Mouse (Mus musculus) CH12.LX (cell line): Measurements from ENCODE around the gene Pick1. TPM values are rescaled to one million over a fixed set of nuclear protein-coding genes. Genes with fewer than 3 reads are reported as not detected.

ENCODE experiments used
- DNase-seq: peaks from one replicate; pipeline ENCODE4 v3.0.0-alpha.2; 2013; ENCODE audit errors: extremely low read depth
- H3K27ac ChIP-seq: 2 replicates; pipeline ENCODE4 v1.5.1; 2012; ENCODE audit warnings: low read depth, mild to moderate bottlenecking, control low read depth, moderate library complexity; ENCODE audit not compliant: insufficient read depth
- H3K27me3 ChIP-seq: replicated peaks from 2 replicates; pipeline ENCODE3; 2012; ENCODE audit warnings: inconsistent platforms
- H3K36me3 ChIP-seq, 2 experiments: replicated peaks in 1 of 2; 2 replicates each; pipeline versions ENCODE3 to v1.6.1; 2012; ENCODE audit warnings: inconsistent platforms in 1 of 2, low read length in 1 of 2, mild to moderate bottlenecking in 1 of 2, mixed read lengths in 1 of 2, moderate library complexity in 1 of 2; ENCODE audit not compliant: control insufficient read depth in 1 of 2, insufficient read depth in 1 of 2
- H3K4me1 ChIP-seq, 2 experiments: 2 replicates each; pipeline ENCODE4 v1.6.1; 2012; ENCODE audit warnings: inconsistent platforms in 1 of 2, moderate library complexity in 1 of 2; ENCODE audit not compliant: insufficient read depth in 2 of 2, control insufficient read depth in 1 of 2
- H3K4me2 ChIP-seq: 2 replicates; pipeline ENCODE4 v1.6.1; 2012; ENCODE audit warnings: low read depth, mild to moderate bottlenecking, control low read depth; ENCODE audit not compliant: poor library complexity, insufficient read depth, severe bottlenecking
- H3K4me3 ChIP-seq, 3 experiments: fragments of 150-350 bp in 1 of 3; sonication (generic) in 1 of 3; replicated peaks in 1 of 3; 2 replicates each; pipeline versions ENCODE3 to v1.5.1; 2011 to 2012; ENCODE audit warnings: low read depth in 2 of 3, low read length in 2 of 3, mild to moderate bottlenecking in 2 of 3, moderate library complexity in 2 of 3, control low read depth in 1 of 3, improper control_type of control experiment in 1 of 3, inconsistent platforms in 1 of 3, mixed read lengths in 1 of 3; ENCODE audit not compliant: poor library complexity in 1 of 3
- H3K79me2 ChIP-seq: replicated peaks from 2 replicates; pipeline ENCODE4 v1.6.1; 2012; ENCODE audit warnings: mild to moderate bottlenecking, moderate library complexity; ENCODE audit not compliant: control insufficient read depth, poor library complexity, insufficient read depth, severe bottlenecking; ENCODE audit errors: extremely low read depth
- H3K9ac ChIP-seq: 2 replicates; pipeline ENCODE4 v1.6.1; 2012; ENCODE audit warnings: low read depth, mild to moderate bottlenecking, control low read depth, moderate library complexity; ENCODE audit not compliant: insufficient read depth
- H3K9me3 ChIP-seq: replicated peaks from 2 replicates; pipeline ENCODE3; 2012; ENCODE audit warnings: low read length, inconsistent platforms, mixed read lengths
- CHD1 ChIP-seq: IDR thresholded peaks from 2 replicates; pipeline ENCODE4 v1.6.1; 2012; ENCODE audit warnings: low read depth, low read length, improper control_type of control experiment, inconsistent platforms
- CHD2 ChIP-seq: IDR thresholded peaks from 2 replicates; pipeline ENCODE4 v1.6.1; 2011; ENCODE audit warnings: low read length, improper control_type of control experiment
- CTCF ChIP-seq, 2 experiments: IDR thresholded peaks in 1 of 2; conservative IDR thresholded peaks in 1 of 2; 2 replicates each; pipeline ENCODE4 v1.5.1; 2011 to 2012; ENCODE audit warnings: low read depth in 2 of 2, low read length in 2 of 2, improper control_type of control experiment in 1 of 2, inconsistent platforms in 1 of 2, mild to moderate bottlenecking in 1 of 2, moderate library complexity in 1 of 2
- E2F4 ChIP-seq: IDR thresholded peaks from 2 replicates; pipeline ENCODE4 v1.6.1; 2011; ENCODE audit warnings: low read depth, low read length, improper control_type of control experiment; ENCODE audit not compliant: insufficient replicate concordance
- ELF1 ChIP-seq: IDR thresholded peaks from 2 replicates; pipeline ENCODE4 v1.6.1; 2014; ENCODE audit warnings: low read depth, mild to moderate bottlenecking, inconsistent platforms, low read length, improper control_type of control experiment
- HCFC1 ChIP-seq: IDR thresholded peaks from 2 replicates; pipeline ENCODE4 v1.6.1; 2012; ENCODE audit warnings: low read depth, mild to moderate bottlenecking, inconsistent platforms, low read length, improper control_type of control experiment
- IRF4 ChIP-seq: IDR thresholded peaks from 2 replicates; pipeline ENCODE4 v1.6.1; 2014; ENCODE audit warnings: low read depth, mild to moderate bottlenecking, inconsistent platforms, low read length, improper control_type of control experiment
- JUN ChIP-seq: IDR thresholded peaks from 2 replicates; pipeline ENCODE4 v1.6.1; 2011; ENCODE audit warnings: low read depth, mild to moderate bottlenecking, low read length, improper control_type of control experiment, moderate library complexity; ENCODE audit not compliant: insufficient read depth
- KAT2A ChIP-seq: IDR thresholded peaks from 2 replicates; pipeline ENCODE4 v1.6.1; 2012; ENCODE audit warnings: low read length, improper control_type of control experiment, inconsistent platforms; ENCODE audit not compliant: insufficient replicate concordance
- MAFK ChIP-seq: IDR thresholded peaks from 2 replicates; pipeline ENCODE4 v1.6.1; 2011; ENCODE audit warnings: low read length, improper control_type of control experiment; ENCODE audit not compliant: insufficient replicate concordance
- MAX ChIP-seq: IDR thresholded peaks from 2 replicates; pipeline ENCODE4 v1.6.1; 2011; ENCODE audit warnings: low read length, improper control_type of control experiment
- MEF2A ChIP-seq: IDR thresholded peaks from 2 replicates; pipeline ENCODE4 v1.6.1; 2014; ENCODE audit warnings: low read depth, mild to moderate bottlenecking, inconsistent platforms, low read length, improper control_type of control experiment, borderline replicate concordance
- MXI1 ChIP-seq: IDR thresholded peaks from 2 replicates; pipeline ENCODE4 v1.6.1; 2011; ENCODE audit warnings: mild to moderate bottlenecking, low read depth, low read length, improper control_type of control experiment
- MYC ChIP-seq: IDR thresholded peaks from 2 replicates; pipeline ENCODE4 v1.6.1; 2011; ENCODE audit warnings: low read depth, mild to moderate bottlenecking, improper control_type of control experiment, low read length
- NELFE ChIP-seq: IDR thresholded peaks from 2 replicates; pipeline ENCODE4 v1.6.1; 2011; ENCODE audit warnings: low read depth, low read length, improper control_type of control experiment
- NRF1 ChIP-seq: IDR thresholded peaks from 2 replicates; pipeline ENCODE4 v1.6.1; 2014; ENCODE audit warnings: low read depth, mild to moderate bottlenecking, inconsistent platforms, low read length, improper control_type of control experiment, moderate library complexity
- PAX5 ChIP-seq: IDR thresholded peaks from 2 replicates; pipeline ENCODE4 v1.6.1; 2012; ENCODE audit warnings: low read length, inconsistent platforms, mixed read lengths
- POLR2A ChIP-seq: IDR thresholded peaks from 2 replicates; pipeline ENCODE4 v1.6.1; 2011; ENCODE audit warnings: low read depth, mild to moderate bottlenecking, improper control_type of control experiment, low read length
- POLR2AphosphoS2 ChIP-seq: IDR thresholded peaks from 2 replicates; pipeline ENCODE4 v1.6.1; 2011; ENCODE audit warnings: low read depth, low read length, improper control_type of control experiment
- SIN3A ChIP-seq: IDR thresholded peaks from 2 replicates; pipeline ENCODE4 v1.6.1; 2012; ENCODE audit warnings: low read length, improper control_type of control experiment, inconsistent platforms
- TBP ChIP-seq: conservative IDR thresholded peaks from 2 replicates; pipeline ENCODE4 v1.6.1; 2011; ENCODE audit warnings: low read depth, low read length, improper control_type of control experiment
- TCF12 ChIP-seq: IDR thresholded peaks from 2 replicates; pipeline ENCODE4 v1.6.1; 2014; ENCODE audit warnings: low read depth, mild to moderate bottlenecking, inconsistent platforms, low read length, improper control_type of control experiment
- UBTF ChIP-seq: IDR thresholded peaks from 2 replicates; pipeline ENCODE4 v1.6.1; 2012; ENCODE audit warnings: low read depth, mild to moderate bottlenecking, inconsistent platforms, low read length, improper control_type of control experiment, moderate library complexity
- USF1 ChIP-seq: IDR thresholded peaks from 2 replicates; pipeline ENCODE4 v1.6.1; 2014; ENCODE audit warnings: low read depth, mild to moderate bottlenecking, inconsistent platforms, low read length, improper control_type of control experiment
- ZKSCAN1 ChIP-seq: IDR thresholded peaks from 2 replicates; pipeline ENCODE4 v1.6.1; 2012; ENCODE audit warnings: low read depth, inconsistent platforms, low read length, improper control_type of control experiment, borderline replicate concordance
- ZMIZ1 ChIP-seq: IDR thresholded peaks from 2 replicates; pipeline ENCODE4 v1.6.1; 2012; ENCODE audit warnings: low read depth, mild to moderate bottlenecking, inconsistent platforms, low read length, improper control_type of control experiment
- ZNF384 ChIP-seq: IDR thresholded peaks from 2 replicates; pipeline ENCODE4 v1.6.1; 2012; ENCODE audit warnings: low read depth, low read length, improper control_type of control experiment, inconsistent platforms
- dilution Hi-C: fragments of 300-500 bp; cut with MboI; formaldehyde crosslinking; loops from 2 replicates; pipeline ENCODE4 v1.14.3; 2020; ENCODE audit warnings: low sequenced_read_pairs; ENCODE audit not compliant: extremely low pct_unique_long_range_greater_than_20kb, extremely low pct_ligation_motif_present
- in situ Hi-C: fragments of 300-500 bp; cut with MboI; formaldehyde crosslinking; loops from 3 replicates; pipeline ENCODE4 v1.14.3; 2019; ENCODE audit warnings: low sequenced_read_pairs, low pct_ligation_motif_present, low pct_unique_long_range_greater_than_20kb, mixed read lengths
- polyA plus RNA-seq: library from polyadenylated mRNA; unstranded; fragments of >175 nt; gene quantifications from 2 replicates; pipeline ENCODE4 v1.2.1, GENCODE M21; 2012; ENCODE audit warnings: low read depth; ENCODE audit not compliant: insufficient read length
- total RNA-seq, 2 experiments: library from RNA; depleted of rRNA; stranded (reverse); fragments of 300-350 nt in 1 of 2; fragments of >200 nt in 1 of 2; gene quantifications; 2 replicates each; pipeline ENCODE4 v1.2.3; 2012 to 2014

The Pick1 gene
- total and polyA plus RNA-seq, 3 experiments: 13.9 to 23.4 (median 14.9) TPM

DNA sequence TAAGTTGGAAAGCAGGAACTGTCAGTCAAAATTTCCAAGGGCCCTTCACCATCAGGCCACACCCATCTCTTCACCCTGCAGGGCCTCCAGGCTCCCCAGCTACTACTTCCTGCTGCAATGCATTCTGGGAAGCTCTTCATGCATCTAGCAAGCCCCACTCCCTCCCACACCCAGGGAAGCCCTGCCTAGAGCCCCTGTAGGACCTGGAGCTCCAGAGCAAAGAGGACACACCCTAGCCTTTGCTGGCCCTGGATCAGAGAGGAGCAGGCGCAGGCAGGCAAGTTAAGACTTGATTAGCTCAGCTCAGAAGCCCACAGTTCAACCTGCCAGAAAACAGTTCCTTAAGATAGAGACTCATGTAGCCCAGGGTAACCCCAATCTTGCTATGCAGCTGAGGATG is 52.4 kb downstream of the Pick1 start:
- H3K4me2 ChIP-seq: peak overlapping the region; percentile 67
- peak overlapping the region; percentile 56 for H3K27ac ChIP-seq
- H3K9ac ChIP-seq: peak overlapping the region; percentile 77
- dilution Hi-C loops (no loop called here), in situ Hi-C loops (no loop called here)
- no peaks in the 10 kb centered on the region for H3K27me3 ChIP-seq
- peak; percentile 96 for DNase-seq
- peak; percentile 70; the same call in 1 of the 2 replicates for TF ChIP-seq POLR2AphosphoS2
- peak; percentile 27; the same call in 1 of the 2 replicates for TF ChIP-seq MXI1
- peak; percentile 53; the same call in 1 of the 2 replicates for TF ChIP-seq ZMIZ1
- TF ChIP-seq CHD1: no peak
- TF ChIP-seq TBP: peak; percentile 83
- TF ChIP-seq MAFK: no peak
- TF ChIP-seq ELF1: peak; percentile 94
- peak; percentile 17; the same call in 1 of the 2 replicates for TF ChIP-seq MYC
- TF ChIP-seq HCFC1: peak; percentile 79
- TF ChIP-seq SIN3A: peak; percentile 93
- no peak for TF ChIP-seq CTCF (conservative IDR thresholded peaks at IDR 0.05 in 1 of 2, IDR thresholded peaks at IDR 0.05 in 1 of 2; ENCODE audit: low read depth in 2 of 2, low read length in 2 of 2)
- TF ChIP-seq MEF2A: peak; percentile 47; the same call in 1 of the 2 replicates
- peak; percentile 81 for TF ChIP-seq NELFE
- no peak for TF ChIP-seq USF1
- TF ChIP-seq TCF12: peak; percentile 72; the same call in 1 of the 2 replicates
- no peak for TF ChIP-seq NRF1
- peak; percentile 31; the same call in 1 of the 2 replicates for TF ChIP-seq IRF4
- peak; percentile 88 for TF ChIP-seq POLR2A
- no peak for TF ChIP-seq MAX
- peaks cover 10 to 19% of the 10 kb centered on the region in 2 experiments for H3K4me1 ChIP-seq
- H3K9me3 ChIP-seq: peaks cover 8% of the 10 kb centered on the region
- peaks cover 9 to 35% of the 10 kb centered on the region in 2 experiments for H3K36me3 ChIP-seq
- H3K4me3 ChIP-seq: peak overlapping the region; percentile 49 to 64 (median 61)
- H3K79me2 ChIP-seq: no peaks in the 10 kb centered on the region

DNA sequence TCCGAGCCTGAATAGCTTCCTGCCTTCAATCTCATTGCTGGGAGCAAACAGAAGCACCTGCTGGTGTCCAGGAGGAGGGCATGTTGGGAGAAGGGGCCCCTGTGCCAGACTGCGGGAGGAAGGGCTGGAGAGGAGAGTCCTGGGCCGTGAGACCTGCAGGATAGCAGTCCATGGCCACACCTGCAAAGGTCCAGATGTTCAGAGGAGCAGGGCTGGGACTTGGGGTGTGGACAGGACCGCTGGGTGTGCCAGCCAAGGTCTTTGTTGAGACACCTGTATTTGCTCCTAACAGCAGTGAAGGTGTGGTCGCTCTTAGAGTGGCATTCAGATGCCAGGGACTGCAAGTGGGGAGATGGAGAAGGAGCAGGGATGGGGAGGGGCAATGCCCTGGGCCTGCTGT is 53.5 kb downstream of the Pick1 start:
- H3K4me2 ChIP-seq: no peak overlapping the region
- H3K9me3 ChIP-seq: peaks cover 6% of the 10 kb centered on the region
- H3K4me3 ChIP-seq: peak overlapping the region in 1 of 3 experiments; percentile 26
- H3K9ac ChIP-seq: no peak overlapping the region
- H3K36me3 ChIP-seq: peaks cover 19 to 45% of the 10 kb centered on the region in 2 experiments
- DNase-seq: no peak
- no peaks in the 10 kb centered on the region for H3K79me2 ChIP-seq
- no peak for TF ChIP-seq MAX
- TF ChIP-seq UBTF: no peak
- no peak for TF ChIP-seq ELF1
- TF ChIP-seq MAFK: no peak
- TF ChIP-seq JUN: no peak
- no peak for TF ChIP-seq TBP
- TF ChIP-seq ZNF384: no peak
- no peak for TF ChIP-seq ZKSCAN1
- no peak for TF ChIP-seq PAX5
- TF ChIP-seq NRF1: no peak
- TF ChIP-seq KAT2A: no peak
- TF ChIP-seq TCF12: no peak
- TF ChIP-seq CTCF (conservative IDR thresholded peaks at IDR 0.05 in 1 of 2, IDR thresholded peaks at IDR 0.05 in 1 of 2; ENCODE audit: low read depth in 2 of 2, low read length in 2 of 2): no peak
- no peak for TF ChIP-seq SIN3A
- TF ChIP-seq MEF2A: no peak
- TF ChIP-seq CHD2: no peak
- no peak for TF ChIP-seq ZMIZ1
- no peak for TF ChIP-seq E2F4
- peaks cover 10 to 19% of the 10 kb centered on the region in 2 experiments for H3K4me1 ChIP-seq
- dilution Hi-C loops (no loop called here), in situ Hi-C loops (no loop called here)
- H3K27ac ChIP-seq: no peak overlapping the region
- H3K27me3 ChIP-seq: no peaks in the 10 kb centered on the region
